Mouse (Mus musculus) liver, embryonic 15.5 days (tissue): Measurements from ENCODE around the gene Trpv5. TPM values are rescaled to one million over a fixed set of nuclear protein-coding genes. Genes with fewer than 3 reads are reported as not detected.

Source experiments
- ATAC-seq: fragments of 200-750 bp; cut with Nextera tagmentation; 2 replicates; pipeline ENCODE4 v1.8.0; 2017; ENCODE audit warnings: moderate number of reproducible peaks, mild to moderate bottlenecking, moderate library complexity; ENCODE audit not compliant: insufficient read depth
- H3K27ac ChIP-seq: fragments of 300-500 bp; sonication (generic); replicated peaks from 2 replicates; pipeline ENCODE4 v1.5.1; 2015; ENCODE audit warnings: mild to moderate bottlenecking, inconsistent platforms
- H3K27me3 ChIP-seq: fragments of 300-500 bp; sonication (generic); 2 replicates; pipeline ENCODE4 v1.6.1; 2015; ENCODE audit warnings: mild to moderate bottlenecking, inconsistent platforms
- H3K36me3 ChIP-seq: fragments of 300-500 bp; sonication (generic); replicated peaks from 2 replicates; pipeline ENCODE4 v1.6.1; 2015; ENCODE audit warnings: moderate library complexity, mild to moderate bottlenecking, inconsistent platforms
- H3K4me1 ChIP-seq: fragments of 300-500 bp; sonication (generic); replicated peaks from 2 replicates; pipeline ENCODE4 v1.6.1; 2015; ENCODE audit warnings: inconsistent platforms
- H3K4me2 ChIP-seq: fragments of 300-500 bp; sonication (generic); 2 replicates; pipeline ENCODE4 v1.6.1; 2015; ENCODE audit warnings: moderate library complexity, mild to moderate bottlenecking, inconsistent platforms
- H3K4me3 ChIP-seq: fragments of 300-500 bp; sonication (generic); replicated peaks from 2 replicates; pipeline ENCODE4 v1.5.1; 2015; ENCODE audit warnings: mild to moderate bottlenecking, inconsistent platforms
- H3K9ac ChIP-seq: fragments of 300-500 bp; sonication (generic); 2 replicates; pipeline ENCODE4 v1.6.1; 2015; ENCODE audit warnings: moderate library complexity, mild to moderate bottlenecking, inconsistent platforms
- H3K9me3 ChIP-seq: fragments of 300-500 bp; sonication (generic); replicated peaks from 2 replicates; pipeline ENCODE4 v1.6.1; 2016; ENCODE audit warnings: inconsistent platforms
- WGBS: fragments of 180-500 bp; shearing (Covaris S2); methylation state at CpG from one replicate; pipeline ENCODE4 v1.1.7; 2015; ENCODE audit warnings: mixed read lengths; ENCODE audit not compliant: insufficient replicate concordance; 5-methylcytosine and 5-hydroxymethylcytosine counted together
- polyA plus RNA-seq: library from polyadenylated mRNA; unstranded; fragments of >200 nt; fragmentation: Nextera tagmentation; extraction: Ambion mirVana; gene quantifications from 2 replicates; pipeline ENCODE4 v1.2.1, GENCODE M21; 2015

Gene Trpv5
- polyA plus RNA-seq, 1 experiment from 2014 or later: 0.02 TPM

DNA sequence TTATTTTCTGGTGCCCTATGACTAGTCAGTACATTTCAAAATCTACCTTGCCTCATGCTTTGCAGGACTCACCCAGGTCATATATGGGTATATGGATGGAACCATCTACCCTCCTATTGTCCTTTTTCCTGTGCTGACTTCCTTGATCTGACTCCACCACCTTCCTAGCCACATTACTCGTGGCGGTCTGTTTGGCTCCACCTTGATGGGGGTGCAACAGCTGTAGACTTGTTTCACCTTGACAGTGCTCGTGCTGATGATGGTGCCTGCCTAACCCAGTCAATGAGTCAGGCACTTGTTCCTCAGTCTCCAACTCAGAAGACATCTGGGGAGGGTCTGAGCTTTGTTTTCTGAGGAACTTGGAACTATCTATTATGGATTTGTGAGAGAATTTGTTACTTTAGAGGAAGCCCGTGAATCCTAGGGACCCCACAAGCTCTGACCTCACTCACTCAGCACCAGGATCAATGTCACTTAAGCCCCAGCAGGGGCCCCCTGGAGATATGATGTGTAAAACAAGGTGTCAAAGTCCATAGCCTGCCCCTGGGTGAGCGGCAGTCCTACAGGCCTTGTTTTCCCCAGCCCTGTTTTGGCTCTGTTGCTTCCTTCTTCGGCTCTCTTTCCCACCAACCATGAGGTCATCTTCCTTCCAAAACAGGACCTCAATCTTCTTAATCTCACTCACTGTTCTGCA is 39.2 kb downstream of the Trpv5 start:
- no peaks in the 10 kb centered on the region for H3K36me3 ChIP-seq
- no peaks in the 10 kb centered on the region for H3K9me3 ChIP-seq
- no peak overlapping the region for H3K4me2 ChIP-seq
- H3K4me3 ChIP-seq: no peak overlapping the region
- 58% methylated on average over 6 of the region's 6 CpGs for WGBS
- H3K27me3 ChIP-seq: no peaks in the 10 kb centered on the region
- no peak overlapping the region for H3K9ac ChIP-seq
- no peak for ATAC-seq
- no peak overlapping the region for H3K27ac ChIP-seq
- H3K4me1 ChIP-seq: 0 out of 2 replicates have a peak, but pooled peaks cover 3% of the 10 kb centered on the region

DNA sequence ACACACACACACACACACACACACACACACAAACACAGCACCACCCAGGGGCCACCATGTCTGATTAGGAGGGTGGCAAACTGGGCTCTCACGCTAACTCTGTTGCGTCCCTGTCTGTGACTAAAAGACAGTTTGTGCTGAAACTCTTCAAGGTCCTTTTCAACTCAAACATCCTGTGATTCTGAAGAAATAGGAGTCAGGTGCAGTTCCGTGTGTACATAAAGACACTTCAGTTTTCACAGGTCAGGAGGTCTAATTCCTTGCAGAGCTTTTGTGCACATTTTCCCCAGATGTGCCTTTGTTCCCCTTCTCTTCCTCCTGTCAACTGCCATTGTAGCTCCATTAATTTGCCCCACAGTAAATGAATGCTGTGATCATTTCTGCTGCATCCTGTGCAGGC is 40.1 kb downstream of the Trpv5 start:
- Histone ChIP-seq H3K4me2 (no peak overlapping the region), H3K4me1 (0 out of 2 replicates have a peak, but pooled peaks cover 3% of the 10 kb centered on the region), H3K36me3 (no peaks in the 10 kb centered on the region), H3K9me3 (no peaks in the 10 kb centered on the region), H3K4me3 (no peak overlapping the region), H3K9ac (no peak overlapping the region), H3K27me3 (no peaks in the 10 kb centered on the region), H3K27ac (no peak overlapping the region)
- 63% methylated on average over 3 of the region's 3 CpGs for WGBS
- no peak for ATAC-seq

DNA sequence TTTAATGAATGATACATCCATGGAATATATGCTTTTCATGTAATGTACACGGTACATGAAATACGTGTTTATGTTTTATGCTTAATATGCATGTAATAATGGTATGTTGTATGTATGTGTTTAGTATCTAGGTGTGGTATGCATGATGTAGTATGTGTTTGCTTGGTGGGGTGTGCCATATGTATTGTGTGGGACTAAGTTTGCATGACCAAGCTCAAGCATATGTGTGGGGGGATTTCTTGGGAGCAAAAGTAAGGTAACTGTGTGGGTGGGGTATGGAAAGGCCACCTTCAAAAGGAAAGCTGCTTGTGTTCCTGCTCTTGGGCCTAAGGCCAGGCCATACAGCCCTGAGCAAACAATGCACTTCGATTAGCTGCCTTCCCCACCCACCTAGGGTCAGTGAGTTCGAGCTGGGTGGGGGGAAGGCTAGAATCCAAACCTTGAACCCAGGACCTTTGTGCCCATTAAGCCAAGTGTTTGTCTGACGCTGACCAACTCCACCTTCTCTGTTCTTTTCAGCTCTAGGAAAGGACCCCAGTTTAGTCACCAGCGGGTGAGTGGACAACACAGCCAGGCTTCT is 42.6 kb downstream of the Trpv5 start:
- Histone ChIP-seq H3K9me3 (no peaks in the 10 kb centered on the region), H3K27ac (no peak overlapping the region), H3K36me3 (no peaks in the 10 kb centered on the region), H3K9ac (no peak overlapping the region), H3K27me3 (no peaks in the 10 kb centered on the region), H3K4me2 (no peak overlapping the region), H3K4me3 (no peak overlapping the region), H3K4me1 (0 out of 2 replicates have a peak, but pooled peaks cover 1% of the 10 kb centered on the region)
- ATAC-seq: no peak
- 49% methylated on average over 6 of the region's 6 CpGs for WGBS

DNA sequence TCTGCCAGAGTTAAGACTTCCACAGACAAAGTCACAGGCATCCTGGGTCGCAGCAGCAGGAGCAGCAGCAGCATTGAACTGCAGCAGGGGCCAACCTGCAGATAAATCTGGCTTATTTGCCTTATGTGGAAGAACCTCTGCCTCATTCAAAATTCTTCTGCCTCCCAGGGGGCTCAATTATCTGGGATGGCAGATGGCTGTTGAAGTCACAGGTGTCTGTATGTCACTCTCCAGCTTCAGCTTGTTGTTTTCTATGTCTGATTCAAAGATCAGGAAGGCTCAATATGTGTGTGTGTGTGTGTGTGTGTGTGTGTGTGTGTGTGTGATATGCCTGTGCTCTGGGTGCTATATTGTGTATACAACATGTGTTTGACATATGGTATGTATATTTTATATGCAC is 43.2 kb downstream of the Trpv5 start:
- H3K9ac ChIP-seq: no peak overlapping the region
- no peaks in the 10 kb centered on the region for H3K9me3 ChIP-seq
- no peaks in the 10 kb centered on the region for H3K36me3 ChIP-seq
- H3K27ac ChIP-seq: no peak overlapping the region
- no peak for ATAC-seq
- H3K4me2 ChIP-seq: no peak overlapping the region
- H3K4me1 ChIP-seq: no peaks in the 10 kb centered on the region
- WGBS: 44% methylated on average over 1 of the region's 1 CpGs
- H3K27me3 ChIP-seq: no peaks in the 10 kb centered on the region
- H3K4me3 ChIP-seq: no peak overlapping the region

GRCm38 (mm10) chr6:41636178-41636577 is 44.4 kb downstream of the Trpv5 start, which contains the start of gene Trpv6:
TSS of gene Trpv6 (minus strand) at chr6:41636405.
- Histone ChIP-seq H3K4me2 (no peak within 1 kb of the TSS), H3K9ac (no peak within 1 kb of the TSS), H3K27ac (no peak within 1 kb of the TSS), H3K4me3 (no peak within 1 kb of the TSS), H3K4me1 (no peaks in the 10 kb centered on the region), H3K36me3 (no peaks in the 10 kb centered on the region), H3K27me3 (no peaks in the 10 kb centered on the region), H3K9me3 (no peaks in the 10 kb centered on the region)
- WGBS: 48% methylated on average over 5 of the region's 5 CpGs
- no peak for ATAC-seq

DNA sequence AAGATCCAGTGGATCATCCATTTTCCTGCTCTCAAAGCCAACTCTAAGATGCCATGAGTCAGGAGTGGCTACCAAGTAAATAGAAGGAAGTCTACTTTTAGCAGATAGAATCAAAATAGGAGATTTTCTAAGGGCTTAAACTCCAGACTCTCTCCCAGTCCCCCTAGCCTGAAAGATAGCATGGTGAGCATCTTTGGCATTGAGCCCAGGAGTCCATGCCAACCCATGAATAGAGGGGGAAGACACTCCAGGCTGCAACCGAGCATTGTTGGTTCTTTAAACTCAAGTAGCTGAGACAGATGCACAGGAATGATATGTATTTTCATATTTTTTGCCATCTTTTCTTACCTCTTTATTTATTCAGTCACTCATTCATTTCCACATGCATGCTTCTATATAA is 45.4 kb downstream of the Trpv5 start:
- no peak overlapping the region for H3K4me3 ChIP-seq
- H3K4me2 ChIP-seq: no peak overlapping the region
- H3K4me1 ChIP-seq: no peaks in the 10 kb centered on the region
- H3K9me3 ChIP-seq: no peaks in the 10 kb centered on the region
- H3K36me3 ChIP-seq: no peaks in the 10 kb centered on the region
- H3K9ac ChIP-seq: no peak overlapping the region
- WGBS: 43% methylated on average over 1 of the region's 1 CpGs
- no peaks in the 10 kb centered on the region for H3K27me3 ChIP-seq
- ATAC-seq: no peak
- H3K27ac ChIP-seq: no peak overlapping the region

GRCm38 (mm10) chr6:41631549-41631948 is 49.0 kb downstream of the Trpv5 start:
- no peaks in the 10 kb centered on the region for H3K4me1 ChIP-seq
- H3K9ac ChIP-seq: no peak overlapping the region
- H3K9me3 ChIP-seq: no peaks in the 10 kb centered on the region
- H3K27ac ChIP-seq: no peak overlapping the region
- no peaks in the 10 kb centered on the region for H3K27me3 ChIP-seq
- no peak for ATAC-seq
- H3K36me3 ChIP-seq: no peaks in the 10 kb centered on the region
- WGBS: 55% methylated on average over 4 of the region's 4 CpGs
- H3K4me2 ChIP-seq: no peak overlapping the region
- H3K4me3 ChIP-seq: no peak overlapping the region

DNA sequence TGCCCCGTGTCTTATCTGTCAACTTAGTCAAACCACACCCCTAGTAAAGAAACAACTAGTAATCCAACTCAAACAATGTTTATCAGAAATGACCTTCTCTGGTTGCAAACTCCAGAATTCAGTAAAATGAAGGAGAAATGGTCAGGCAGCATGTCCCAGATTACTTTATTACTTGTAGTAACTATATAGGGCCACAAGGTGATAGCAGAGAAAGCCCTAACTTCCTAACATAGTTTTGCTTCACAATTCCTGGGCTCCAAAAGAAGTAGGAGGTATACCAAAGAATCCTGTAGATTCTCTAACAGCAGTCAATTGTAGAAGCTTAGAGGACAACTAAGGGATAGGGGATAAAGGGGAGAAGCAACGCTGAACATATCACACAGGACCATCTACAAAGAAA is 49.8 kb downstream of the Trpv5 start:
- no peaks in the 10 kb centered on the region for H3K27me3 ChIP-seq
- no peaks in the 10 kb centered on the region for H3K4me1 ChIP-seq
- H3K9ac ChIP-seq: no peak overlapping the region
- no peaks in the 10 kb centered on the region for H3K36me3 ChIP-seq
- no peak for ATAC-seq
- no peaks in the 10 kb centered on the region for H3K9me3 ChIP-seq
- H3K4me2 ChIP-seq: no peak overlapping the region
- 31% methylated on average over 2 of the region's 2 CpGs for WGBS
- no peak overlapping the region for H3K27ac ChIP-seq
- H3K4me3 ChIP-seq: no peak overlapping the region

GRCm38 (mm10) chr6:41628180-41628579 is 52.4 kb downstream of the Trpv5 start:
- Histone ChIP-seq H3K9ac (no peak overlapping the region), H3K4me1 (no peaks in the 10 kb centered on the region), H3K27ac (no peak overlapping the region), H3K4me3 (no peak overlapping the region), H3K4me2 (no peak overlapping the region), H3K27me3 (no peaks in the 10 kb centered on the region), H3K36me3 (no peaks in the 10 kb centered on the region), H3K9me3 (no peaks in the 10 kb centered on the region)
- WGBS: 23% methylated on average over 1 of the region's 1 CpGs
- ATAC-seq: no peak

GRCm38 (mm10) chr6:41622661-41623060 is 57.9 kb downstream of the Trpv5 start:
- H3K36me3 ChIP-seq: no peaks in the 10 kb centered on the region
- H3K9ac ChIP-seq: no peak overlapping the region
- no peaks in the 10 kb centered on the region for H3K4me1 ChIP-seq
- H3K27ac ChIP-seq: no peak overlapping the region
- 56% methylated on average over 9 of the region's 9 CpGs for WGBS
- H3K9me3 ChIP-seq: no peaks in the 10 kb centered on the region
- H3K4me3 ChIP-seq: no peak overlapping the region
- no peaks in the 10 kb centered on the region for H3K27me3 ChIP-seq
- H3K4me2 ChIP-seq: no peak overlapping the region
- no peak for ATAC-seq

DNA sequence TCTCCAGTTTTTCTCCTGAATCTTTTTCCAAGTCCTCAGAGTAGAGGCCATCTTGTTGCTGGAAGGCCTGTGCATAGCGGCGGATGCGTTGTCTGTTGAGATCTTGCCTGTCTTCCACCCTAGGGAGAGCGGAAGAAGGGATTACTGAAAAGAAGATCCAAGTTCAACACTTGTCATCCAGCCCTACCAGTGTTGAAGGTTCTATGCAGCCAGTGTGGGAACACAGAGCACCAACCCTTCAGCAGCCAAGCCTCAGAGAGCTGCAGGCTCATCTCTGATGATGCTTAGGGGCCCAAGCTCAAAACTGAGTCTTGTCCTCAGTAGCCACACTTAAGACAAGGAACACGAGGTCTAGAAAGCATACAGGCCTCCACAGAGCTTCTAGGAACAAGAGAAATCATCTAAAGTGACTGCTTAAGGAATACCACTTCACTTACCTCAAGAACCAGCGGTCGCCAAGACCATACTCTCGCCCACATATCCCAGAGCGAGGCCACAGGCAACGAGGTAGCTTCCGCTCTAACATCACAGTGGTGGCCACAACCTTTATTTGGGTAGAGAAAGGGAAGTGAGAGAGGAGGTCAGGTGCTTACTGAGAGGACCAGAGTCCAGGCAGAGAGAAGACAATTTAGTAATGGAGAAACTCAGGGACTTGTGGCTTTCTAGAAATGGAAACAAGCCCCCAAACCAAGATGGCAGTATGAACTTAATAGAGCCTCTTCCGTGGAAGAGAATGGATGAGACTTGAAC is 59.2 kb downstream of the Trpv5 start:
- no peaks in the 10 kb centered on the region for H3K9me3 ChIP-seq
- no peak for ATAC-seq
- no peak overlapping the region for H3K27ac ChIP-seq
- no peak overlapping the region for H3K4me3 ChIP-seq
- WGBS: 68% methylated on average over 12 of the region's 12 CpGs
- H3K27me3 ChIP-seq: no peaks in the 10 kb centered on the region
- H3K36me3 ChIP-seq: no peaks in the 10 kb centered on the region
- no peak overlapping the region for H3K9ac ChIP-seq
- H3K4me1 ChIP-seq: no peaks in the 10 kb centered on the region
- no peak overlapping the region for H3K4me2 ChIP-seq
